Mouse (Mus musculus) kidney, embryonic 16.5 days (tissue): ENCODE measurements around the gene Hoxd11. TPM values are rescaled to one million over a fixed set of nuclear protein-coding genes. Genes with fewer than 3 reads are reported as not detected.

ENCODE experiments used
- ATAC-seq: fragments of 200-750 bp; cut with Nextera tagmentation; 2 replicates; pipeline ENCODE4 v1.8.0; 2017; ENCODE audit warnings: moderate TSS enrichment; ENCODE audit not compliant: low FRiP score, low TSS enrichment
- H3K27ac ChIP-seq: fragments of 300-500 bp; sonication (generic); 2 replicates; pipeline ENCODE4 v1.5.1; 2014; ENCODE audit warnings: low read length
- H3K27me3 ChIP-seq: fragments of 300-500 bp; sonication (generic); 2 replicates; pipeline ENCODE4 v1.6.1; 2014; ENCODE audit warnings: low read length, control low read depth, mixed read lengths; ENCODE audit not compliant: insufficient read depth
- H3K36me3 ChIP-seq: fragments of 300-500 bp; sonication (generic); 2 replicates; pipeline ENCODE4 v1.6.1; 2014; ENCODE audit warnings: low read length, control low read depth, mixed read lengths; ENCODE audit not compliant: insufficient read depth
- H3K4me1 ChIP-seq: fragments of 300-500 bp; sonication (generic); 2 replicates; pipeline ENCODE4 v1.6.1; 2014; ENCODE audit warnings: low read length, control low read depth, mixed read lengths; ENCODE audit not compliant: insufficient read depth
- H3K4me2 ChIP-seq: fragments of 300-500 bp; sonication (generic); replicated peaks from 2 replicates; pipeline ENCODE4 v1.6.1; 2014; ENCODE audit warnings: low read depth, low read length
- H3K4me3 ChIP-seq: fragments of 300-500 bp; sonication (generic); 2 replicates; pipeline ENCODE4 v1.5.1; 2014; ENCODE audit warnings: mild to moderate bottlenecking, low read length
- H3K9ac ChIP-seq: fragments of 300-500 bp; sonication (generic); replicated peaks from 2 replicates; pipeline ENCODE4 v1.6.1; 2014; ENCODE audit warnings: low read length
- H3K9me3 ChIP-seq: fragments of 300-500 bp; sonication (generic); 2 replicates; pipeline ENCODE4 v1.6.1; 2016; ENCODE audit warnings: low read length, control low read depth
- WGBS: fragments of 180-500 bp; shearing (Covaris S2); extraction: QIAGEN DNeasy Blood & Tissue Kit; methylation state at CpG from one replicate; pipeline ENCODE4 v1.1.7; 2014; 5-methylcytosine and 5-hydroxymethylcytosine counted together
- polyA plus RNA-seq: library from polyadenylated mRNA; unstranded; fragments of >200 nt; fragmentation: Nextera tagmentation; extraction: Ambion mirVana; gene quantifications from 2 replicates; pipeline ENCODE4 v1.2.1, GENCODE M21; 2015

Gene Hoxd11
- polyA plus RNA-seq, 1 experiment from 2014 or later: 13.9 TPM

DNA sequence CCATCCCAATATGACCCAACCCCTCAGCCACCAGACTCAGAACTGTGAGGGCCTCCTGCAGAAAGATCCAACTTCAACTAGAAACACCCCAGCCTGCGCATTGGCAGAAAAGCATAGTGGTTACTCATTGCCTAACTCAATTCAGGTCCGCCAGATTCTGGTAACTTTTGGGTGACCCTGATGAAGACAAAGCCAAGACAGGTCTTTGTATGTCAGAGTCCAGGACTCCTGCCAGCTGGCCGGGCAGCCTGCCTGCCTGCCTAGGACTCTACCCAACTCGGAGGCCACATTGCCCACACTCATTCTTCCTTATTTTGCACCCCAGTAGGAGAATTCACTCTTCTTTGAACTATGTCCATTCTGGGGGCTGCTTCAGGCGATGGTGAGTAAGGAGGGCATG is 47.2 kb downstream of the Hoxd11 start, which contains the start of gene Gm28230:
Gene Gm28230 (plus strand): TSS at position 178 of the 400 bp plus-strand sequence.
- 56% methylated on average over 5 of the region's 5 CpGs for WGBS
- no peaks in the 10 kb centered on the region for H3K27me3 ChIP-seq
- H3K4me3 ChIP-seq: peak within 1 kb of the TSS; percentile 45
- ATAC-seq: no peak
- peak within 1 kb of the TSS; percentile 85 for H3K27ac ChIP-seq
- H3K36me3 ChIP-seq: peaks cover 7% of the 10 kb centered on the region; the same call in 1 of the 2 replicates
- H3K4me2 ChIP-seq: peak within 1 kb of the TSS; percentile 60
- no peaks in the 10 kb centered on the region for H3K9me3 ChIP-seq
- peaks cover 76% of the 10 kb centered on the region for H3K4me1 ChIP-seq
- peak within 1 kb of the TSS; percentile 71 for H3K9ac ChIP-seq

DNA sequence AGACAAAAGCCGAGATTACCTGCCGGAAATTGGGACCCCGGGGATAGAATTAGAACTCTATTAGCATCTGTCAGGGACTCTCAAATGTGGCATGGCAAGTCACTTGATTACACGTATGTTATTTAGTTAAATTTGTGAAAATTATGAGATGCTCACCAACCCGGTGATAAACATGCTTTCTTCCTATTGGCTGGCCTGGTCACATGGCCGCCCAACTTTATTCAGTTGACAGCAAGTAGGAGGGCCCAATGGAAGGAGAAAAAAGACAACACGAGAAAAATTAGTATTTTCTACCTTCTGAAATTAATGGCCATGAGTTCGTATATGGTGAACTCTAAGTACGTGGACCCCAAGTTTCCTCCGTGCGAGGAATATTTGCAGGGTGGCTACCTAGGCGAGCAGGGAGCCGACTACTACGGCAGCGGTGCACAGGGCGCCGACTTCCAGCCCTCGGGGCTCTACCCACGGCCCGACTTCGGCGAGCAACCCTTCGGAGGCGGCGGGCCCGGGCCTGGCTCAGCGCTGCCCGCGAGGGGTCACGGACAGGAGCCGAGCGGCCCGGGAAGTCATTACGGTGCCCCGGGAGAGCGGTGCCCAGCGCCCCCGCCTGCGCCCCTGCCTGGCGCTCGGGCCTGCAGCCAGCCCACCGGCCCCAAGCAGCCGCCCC is 47.7 kb downstream of the Hoxd11 start:
- peaks cover 75% of the 10 kb centered on the region for H3K4me1 ChIP-seq
- peak overlapping the region; percentile 60 for H3K4me2 ChIP-seq
- H3K9ac ChIP-seq: peak overlapping the region; percentile 71
- H3K36me3 ChIP-seq: peaks cover 7% of the 10 kb centered on the region; the same call in 1 of the 2 replicates
- no peak; the same call in none of the 2 replicates for ATAC-seq
- 13% methylated on average over 42 of the region's 43 CpGs for WGBS
- H3K27me3 ChIP-seq: no peaks in the 10 kb centered on the region
- peak overlapping the region; percentile 85 for H3K27ac ChIP-seq
- H3K9me3 ChIP-seq: no peaks in the 10 kb centered on the region
- peak overlapping the region; percentile 45 for H3K4me3 ChIP-seq

DNA sequence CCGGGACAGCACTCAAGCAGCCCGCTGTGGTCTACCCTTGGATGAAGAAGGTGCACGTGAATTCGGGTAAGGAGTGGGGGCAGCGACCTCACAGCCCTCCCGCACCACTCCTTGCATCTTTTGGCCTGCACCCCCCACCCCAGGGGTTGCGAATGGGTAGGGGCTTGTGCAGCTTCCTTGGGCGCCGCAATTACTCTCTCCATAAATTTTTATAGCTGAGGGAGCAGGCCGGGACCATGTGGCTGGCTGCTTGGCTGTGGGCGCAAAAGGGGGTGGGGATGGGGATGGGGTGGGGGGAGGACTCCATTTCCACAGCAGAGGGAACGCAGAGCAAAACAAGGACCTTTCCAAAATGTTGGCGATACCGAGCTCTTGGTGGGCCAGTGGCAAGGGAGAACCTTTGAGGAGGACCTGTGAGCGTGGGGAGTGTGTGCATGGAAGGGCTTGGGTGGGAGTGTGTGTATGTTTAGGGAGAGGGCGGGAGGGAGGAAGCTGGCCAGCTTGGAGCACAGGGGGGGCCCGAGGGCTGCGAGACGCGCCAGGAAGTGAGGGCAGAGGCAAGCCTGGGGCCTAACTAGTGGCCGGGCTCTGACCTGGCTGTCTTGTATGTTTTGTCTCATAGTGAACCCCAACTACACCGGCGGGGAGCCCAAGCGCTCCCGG is 48.4 kb downstream of the Hoxd11 start:
- Histone ChIP-seq H3K36me3 (peaks cover 7% of the 10 kb centered on the region; the same call in 1 of the 2 replicates), H3K9ac (peak overlapping the region; percentile 71), H3K4me2 (peak overlapping the region; percentile 60), H3K9me3 (no peaks in the 10 kb centered on the region), H3K4me1 (peaks cover 75% of the 10 kb centered on the region), H3K27ac (peak overlapping the region; percentile 85), H3K27me3 (no peaks in the 10 kb centered on the region), H3K4me3 (peak overlapping the region; percentile 45)
- peak; percentile 74 for ATAC-seq
- 10% methylated on average over 25 of the region's 25 CpGs for WGBS

DNA sequence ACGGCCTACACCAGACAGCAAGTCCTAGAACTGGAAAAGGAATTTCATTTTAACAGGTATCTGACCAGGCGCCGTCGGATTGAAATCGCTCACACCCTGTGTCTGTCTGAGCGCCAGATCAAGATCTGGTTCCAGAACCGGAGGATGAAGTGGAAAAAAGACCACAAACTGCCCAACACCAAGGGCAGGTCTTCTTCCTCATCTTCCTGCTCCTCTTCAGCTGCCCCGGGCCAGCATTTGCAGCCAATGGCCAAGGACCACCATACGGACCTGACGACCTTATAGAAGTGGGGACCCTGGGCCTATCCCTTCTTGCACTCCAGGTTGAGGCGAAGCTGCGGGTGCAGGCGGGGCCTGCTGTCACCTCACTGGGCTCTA is 48.9 kb downstream of the Hoxd11 start:
- Histone ChIP-seq H3K4me3 (peak overlapping the region; percentile 45), H3K27me3 (no peaks in the 10 kb centered on the region), H3K4me2 (peak overlapping the region; percentile 60), H3K9me3 (no peaks in the 10 kb centered on the region), H3K36me3 (peaks cover 7% of the 10 kb centered on the region; the same call in 1 of the 2 replicates), H3K27ac (peak overlapping the region; percentile 85), H3K4me1 (peaks cover 75% of the 10 kb centered on the region), H3K9ac (peak overlapping the region; percentile 71)
- 37% methylated on average over 13 of the region's 13 CpGs for WGBS
- ATAC-seq: no peak

DNA sequence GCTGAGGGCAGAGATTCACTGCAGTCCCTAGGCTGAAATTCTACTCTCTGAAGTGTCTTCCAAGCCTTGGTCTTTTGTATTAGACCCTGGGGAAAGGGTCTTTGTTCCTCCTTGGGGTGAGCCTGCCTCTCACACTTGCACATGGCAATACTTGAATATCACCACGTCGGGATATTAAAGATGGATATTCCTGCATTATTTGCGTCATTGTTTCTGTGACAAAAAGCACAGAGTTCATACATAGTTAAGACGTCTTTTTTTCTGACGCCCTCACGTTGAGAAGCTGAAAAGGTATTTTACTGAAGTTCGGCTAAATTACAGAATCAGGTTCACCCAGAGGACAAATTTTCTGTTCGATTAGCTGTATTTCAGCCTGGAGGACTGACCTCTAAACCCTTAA is 51.0 kb downstream of the Hoxd11 start:
- Histone ChIP-seq H3K4me3 (no peak overlapping the region), H3K4me2 (peak overlapping the region; percentile 8), H3K9me3 (no peaks in the 10 kb centered on the region), H3K9ac (peak overlapping the region; percentile 36; the same call in 1 of the 2 replicates), H3K27ac (peak overlapping the region; percentile 26; the same call in 1 of the 2 replicates), H3K36me3 (peaks cover 7% of the 10 kb centered on the region; the same call in 1 of the 2 replicates), H3K27me3 (peaks cover 7% of the 10 kb centered on the region; the same call in 1 of the 2 replicates), H3K4me1 (peaks cover 74% of the 10 kb centered on the region)
- 40% methylated on average over 8 of the region's 8 CpGs for WGBS
- no peak for ATAC-seq

DNA sequence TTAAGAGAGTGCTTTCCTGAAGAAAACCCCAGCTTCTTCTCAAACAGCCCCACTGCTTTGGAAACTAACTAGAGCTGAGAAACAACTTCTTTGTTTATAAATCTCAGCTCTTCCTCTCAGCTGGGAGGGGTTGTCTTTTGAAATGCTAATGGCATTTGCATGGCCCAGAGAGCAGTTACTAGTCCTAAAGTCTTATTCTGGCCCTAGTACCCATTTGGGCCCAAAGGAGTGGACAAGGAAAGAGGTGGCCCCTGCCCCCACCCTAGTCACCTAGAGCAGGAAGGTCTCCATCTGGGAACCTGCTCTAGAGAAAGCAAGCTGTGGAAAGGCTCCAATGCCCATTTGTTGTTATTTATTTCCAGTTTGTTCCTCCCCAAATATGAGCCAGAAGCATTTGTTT is 51.7 kb downstream of the Hoxd11 start:
- Histone ChIP-seq H3K4me1 (peaks cover 81% of the 10 kb centered on the region), H3K36me3 (peaks cover 7% of the 10 kb centered on the region; the same call in 1 of the 2 replicates), H3K27me3 (peaks cover 7% of the 10 kb centered on the region; the same call in 1 of the 2 replicates), H3K4me3 (0 out of 2 replicates have a peak overlapping the region, but pooled peaks have one; percentile 0), H3K4me2 (peak overlapping the region; percentile 8), H3K9ac (peak overlapping the region; percentile 46), H3K27ac (peak overlapping the region; percentile 26; the same call in 1 of the 2 replicates), H3K9me3 (no peaks in the 10 kb centered on the region)
- no peak for ATAC-seq

DNA sequence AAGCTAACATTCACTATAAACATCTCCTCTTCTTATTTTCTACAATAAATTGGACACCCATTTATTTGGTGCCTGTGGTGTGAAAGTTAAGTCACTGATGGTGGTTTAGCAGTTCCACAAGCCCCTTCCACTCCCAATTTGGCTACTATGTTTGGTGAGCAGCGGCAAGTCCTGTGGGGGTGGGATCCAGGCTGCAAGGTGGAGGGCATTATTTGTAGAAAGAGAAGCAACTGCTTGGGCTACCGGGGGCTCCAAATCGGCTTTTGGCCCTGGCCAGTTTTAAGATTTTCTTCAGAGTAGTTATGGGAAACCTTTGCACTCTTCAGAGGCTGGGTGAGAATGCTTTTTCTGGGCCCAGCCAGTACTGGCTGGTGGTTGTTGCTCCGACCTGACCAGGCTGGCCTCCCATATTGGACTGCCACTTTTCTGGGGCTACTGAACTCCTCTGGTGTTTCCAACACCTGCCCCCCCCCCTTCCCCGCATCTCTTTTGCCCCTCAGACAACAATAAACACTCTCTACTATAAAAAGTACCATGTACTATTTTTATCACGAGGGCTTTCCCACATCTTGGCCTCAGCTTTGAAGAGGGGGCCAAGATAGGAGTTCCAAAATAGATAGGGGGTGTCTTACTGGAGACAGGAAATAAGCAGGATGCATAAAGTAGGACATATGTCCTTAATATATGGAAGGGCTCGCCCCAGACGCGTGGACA is 52.6 kb downstream of the Hoxd11 start:
- peak overlapping the region; percentile 62; the same call in 1 of the 2 replicates for H3K27ac ChIP-seq
- peaks cover 80% of the 10 kb centered on the region for H3K4me1 ChIP-seq

DNA sequence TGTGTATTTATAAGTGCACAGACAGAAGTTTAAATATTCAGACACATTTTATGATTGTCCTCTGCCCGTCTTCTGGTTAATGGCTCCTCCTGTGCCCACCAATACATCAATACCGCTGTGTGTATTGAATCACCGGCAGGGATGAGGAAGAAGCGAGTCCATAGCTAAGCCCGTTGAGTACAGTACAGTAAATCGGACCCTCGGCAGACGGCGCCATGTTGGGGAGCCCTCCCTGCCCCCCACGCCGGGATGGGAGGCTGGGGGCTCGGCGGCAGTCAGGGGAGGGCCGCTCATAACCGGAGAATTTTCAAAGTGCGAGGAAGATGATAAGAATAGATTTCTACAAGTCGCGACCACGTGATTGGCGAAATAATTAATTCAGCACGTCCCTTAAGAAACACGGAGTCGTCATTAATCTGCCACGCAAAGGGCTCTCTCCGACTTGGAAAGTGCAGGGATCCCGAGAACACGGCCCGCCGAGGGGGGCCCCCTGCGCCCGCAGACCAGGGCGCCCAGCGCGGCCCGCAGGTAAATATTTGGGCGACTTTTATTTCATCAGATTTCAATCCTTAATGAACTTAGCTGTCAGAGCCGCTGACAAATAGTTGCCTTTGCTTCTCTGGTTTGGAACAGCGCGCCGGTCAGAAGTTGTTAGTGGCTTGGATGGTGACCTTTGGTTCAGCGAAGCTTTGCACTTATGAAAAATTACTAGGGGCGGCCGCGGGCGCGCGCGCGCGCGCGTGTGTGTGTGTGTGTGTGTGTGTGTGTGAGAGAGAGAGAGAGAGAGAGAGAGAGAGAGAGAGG is 53.4 kb downstream of the Hoxd11 start:
- peak overlapping the region; percentile 67 for H3K9ac ChIP-seq
- no peak for ATAC-seq
- 1% methylated on average over 52 of the region's 52 CpGs for WGBS
- H3K4me1 ChIP-seq: peaks cover 79% of the 10 kb centered on the region
- no peaks in the 10 kb centered on the region for H3K9me3 ChIP-seq
- H3K4me2 ChIP-seq: peak overlapping the region; percentile 76
- H3K36me3 ChIP-seq: peaks cover 2% of the 10 kb centered on the region; the same call in 1 of the 2 replicates
- H3K27me3 ChIP-seq: peaks cover 12% of the 10 kb centered on the region
- peak overlapping the region; percentile 49 for H3K4me3 ChIP-seq
- H3K27ac ChIP-seq: peak overlapping the region; percentile 62

More for the DNA sequence above, 52.6 kb downstream of the Hoxd11 start:
- Histone ChIP-seq H3K4me2 (peak overlapping the region; percentile 76), H3K36me3 (peaks cover 2% of the 10 kb centered on the region; the same call in 1 of the 2 replicates), H3K4me3 (peak overlapping the region; percentile 49), H3K9ac (peak overlapping the region; percentile 67), H3K27me3 (peaks cover 7% of the 10 kb centered on the region; the same call in 1 of the 2 replicates), H3K9me3 (no peaks in the 10 kb centered on the region)
- ATAC-seq: no peak
- WGBS: 32% methylated on average over 9 of the region's 9 CpGs

DNA sequence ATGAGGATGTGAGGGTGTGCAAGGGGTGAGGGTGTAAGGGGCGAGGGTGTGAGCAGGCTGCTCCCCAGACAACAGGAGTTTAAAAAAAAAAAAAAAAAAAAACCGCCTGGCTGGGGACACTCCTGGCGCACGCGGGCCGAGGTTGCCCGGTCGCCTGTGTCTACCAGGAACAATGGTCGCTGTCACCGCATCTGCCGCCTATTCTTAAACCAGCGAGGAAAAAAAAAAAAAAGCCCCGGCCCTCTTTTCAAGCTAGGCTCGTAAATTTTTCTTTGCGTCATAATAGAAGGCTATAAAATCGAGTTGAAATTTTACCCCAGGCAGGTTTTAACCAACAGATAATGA is 53.9 kb downstream of the Hoxd11 start:
- H3K9me3 ChIP-seq: no peaks in the 10 kb centered on the region
- H3K36me3 ChIP-seq: peaks cover 2% of the 10 kb centered on the region; the same call in 1 of the 2 replicates
- H3K9ac ChIP-seq: peak overlapping the region; percentile 67
- H3K4me2 ChIP-seq: peak overlapping the region; percentile 76
- peaks cover 79% of the 10 kb centered on the region for H3K4me1 ChIP-seq
- peaks cover 12% of the 10 kb centered on the region for H3K27me3 ChIP-seq
- ATAC-seq: no peak
- peak overlapping the region; percentile 62 for H3K27ac ChIP-seq
- WGBS: 3% methylated on average over 16 of the region's 16 CpGs
- H3K4me3 ChIP-seq: peak overlapping the region; percentile 49
